Mouse (Mus musculus) liver, adult 2 months (tissue): Measurements from ENCODE around the gene Pitpnb. TPM values are rescaled to one million over a fixed set of nuclear protein-coding genes. Genes with fewer than 3 reads are reported as not detected.

Experiments
- DNase-seq: peaks from one replicate; pipeline ENCODE4 v3.0.0-alpha.2; 2011; ENCODE audit warnings: low read depth, low spot score; ENCODE audit errors: extremely low read depth
- H3K27ac ChIP-seq: fragments of 200-500 bp; replicated peaks from 2 replicates; pipeline ENCODE4 v1.5.1; 2012; ENCODE audit warnings: low read depth, mild to moderate bottlenecking, control low read depth, inconsistent platforms, low read length; ENCODE audit not compliant: insufficient read depth
- H3K27me3 ChIP-seq: fragments of 200-500 bp; 2 replicates; pipeline ENCODE4 v1.6.1; 2012; ENCODE audit warnings: mild to moderate bottlenecking, moderate library complexity, low read length, inconsistent platforms; ENCODE audit not compliant: control insufficient read depth, insufficient read depth
- H3K36me3 ChIP-seq: fragments of 200-500 bp; 2 replicates; pipeline ENCODE4 v1.6.1; 2012; ENCODE audit warnings: low read length, inconsistent platforms; ENCODE audit not compliant: control insufficient read depth, insufficient read depth
- H3K4me1 ChIP-seq: fragments of 200-500 bp; 2 replicates; pipeline ENCODE4 v1.6.1; 2011; ENCODE audit warnings: low read length; ENCODE audit not compliant: control insufficient read depth, insufficient read depth
- H3K4me3 ChIP-seq: fragments of 200-500 bp; 2 replicates; pipeline ENCODE4 v1.5.1; 2011; ENCODE audit warnings: low read depth, mild to moderate bottlenecking, control low read depth, low read length, moderate library complexity; ENCODE audit not compliant: insufficient read depth
- H3K79me2 ChIP-seq: fragments of 200-500 bp; 2 replicates; pipeline ENCODE4 v1.6.1; 2012; ENCODE audit warnings: inconsistent platforms, mild to moderate bottlenecking, low read length, moderate library complexity; ENCODE audit not compliant: control insufficient read depth, insufficient read depth
- H3K9ac ChIP-seq: fragments of 200-500 bp; 2 replicates; pipeline ENCODE4 v1.6.1; 2012; ENCODE audit warnings: low read depth, mild to moderate bottlenecking, control low read depth, inconsistent platforms, low read length
- CTCF ChIP-seq: fragments of 200-500 bp; IDR thresholded peaks from 2 replicates; pipeline ENCODE4 v1.5.1; 2011; ENCODE audit warnings: low read depth, low read length, control low read depth
- POLR2A ChIP-seq: fragments of 200-500 bp; IDR thresholded peaks from 2 replicates; pipeline ENCODE4 v1.6.1; 2011; ENCODE audit warnings: low read length, control low read depth; ENCODE audit not compliant: insufficient read depth; ENCODE audit errors: extremely low read depth
- WGBS: fragments of 180-500 bp; shearing (Covaris S2); methylation state at CpG from one replicate; pipeline ENCODE4 v1.1.7; 2018; 5-methylcytosine and 5-hydroxymethylcytosine counted together
- polyA plus RNA-seq: library from polyadenylated mRNA; depleted of rRNA; stranded (reverse); fragments of >200 nt; gene quantifications from 2 replicates; pipeline ENCODE4 v1.2.3, GENCODE M21; 2012
- total RNA-seq: library from RNA; depleted of rRNA; stranded (reverse); fragments of >200 nt; gene quantifications from 2 replicates; pipeline ENCODE4 v1.2.3, GENCODE M21; 2014

Gene Pitpnb
- total and polyA plus RNA-seq, 2 experiments: 19.3 to 48.6 TPM

DNA sequence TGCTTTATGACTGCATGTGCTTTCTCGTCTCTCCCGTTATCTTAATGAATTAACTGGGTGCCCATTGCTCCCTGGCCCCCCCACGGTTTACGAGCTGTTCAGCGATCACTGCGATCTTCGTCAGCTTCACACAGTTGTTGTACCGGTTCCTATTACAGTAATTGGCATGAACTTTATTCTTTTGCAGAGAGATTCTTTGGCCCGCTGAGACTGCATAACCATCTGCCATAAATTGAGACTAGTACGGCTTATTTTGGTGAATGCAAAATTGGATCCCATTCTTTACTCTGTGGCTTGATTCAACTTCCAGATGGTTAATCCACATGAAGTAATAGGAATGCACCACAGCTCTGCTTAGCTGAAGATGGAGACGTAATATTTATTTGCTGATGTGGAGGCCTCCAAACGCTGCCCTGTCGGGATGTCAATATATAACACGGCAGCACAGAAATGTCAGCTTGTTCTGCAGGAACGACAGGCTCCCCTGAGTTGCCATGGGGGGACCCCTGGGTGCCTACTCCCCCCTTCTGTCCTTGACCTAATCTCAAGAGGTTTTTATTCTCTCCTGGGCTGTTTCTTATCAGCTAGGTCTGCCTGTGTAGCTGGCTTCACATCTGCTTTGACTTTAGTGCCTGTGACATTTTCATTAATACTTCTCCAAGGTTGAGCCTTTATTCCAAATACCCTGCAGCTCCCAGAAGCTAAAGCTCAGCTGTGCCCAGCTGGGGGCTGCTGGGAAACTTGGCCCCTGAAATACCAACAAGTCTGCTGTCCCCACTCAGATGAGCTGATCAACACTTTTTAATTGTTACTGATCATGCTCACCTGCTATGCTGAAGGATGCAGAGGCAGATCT is 63.9 kb downstream of the Pitpnb start:
- Histone ChIP-seq H3K4me3 (no peak overlapping the region), H3K27ac (no peak overlapping the region), H3K79me2 (no peaks in the 10 kb centered on the region), H3K27me3 (no peaks in the 10 kb centered on the region), H3K4me1 (no peaks in the 10 kb centered on the region), H3K36me3 (no peaks in the 10 kb centered on the region), H3K9ac (no peak overlapping the region)
- WGBS: 37% methylated on average over 15 of the region's 15 CpGs
- DNase-seq: no peak
- TF ChIP-seq POLR2A: no peak
- no peak for TF ChIP-seq CTCF

DNA sequence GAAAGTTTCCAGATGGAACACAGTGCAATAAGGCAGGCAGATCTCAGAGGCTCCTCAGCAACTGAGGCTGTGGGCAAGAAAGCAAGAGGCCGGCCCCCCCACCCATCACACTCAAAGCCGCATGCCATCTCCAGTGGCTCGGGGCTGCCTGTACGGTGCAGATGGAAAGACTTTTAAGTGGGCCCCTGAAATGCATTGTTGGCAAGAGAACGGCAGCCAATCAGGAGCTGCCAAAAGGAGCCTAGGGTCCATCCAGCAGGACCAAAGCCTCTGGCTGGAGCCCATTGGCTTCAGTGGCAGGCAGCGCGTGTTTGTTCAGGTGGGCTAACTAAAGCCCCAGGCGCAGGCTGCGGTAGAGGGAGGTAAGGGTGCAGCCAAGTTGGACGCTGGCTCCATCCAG is 65.2 kb downstream of the Pitpnb start:
- no peak for DNase-seq
- Histone ChIP-seq H3K4me1 (no peaks in the 10 kb centered on the region), H3K79me2 (no peaks in the 10 kb centered on the region), H3K27me3 (no peaks in the 10 kb centered on the region), H3K4me3 (no peak overlapping the region), H3K27ac (no peak overlapping the region), H3K36me3 (no peaks in the 10 kb centered on the region), H3K9ac (no peak overlapping the region)
- TF ChIP-seq POLR2A: no peak
- no peak for TF ChIP-seq CTCF
- 66% methylated on average over 10 of the region's 10 CpGs for WGBS

DNA sequence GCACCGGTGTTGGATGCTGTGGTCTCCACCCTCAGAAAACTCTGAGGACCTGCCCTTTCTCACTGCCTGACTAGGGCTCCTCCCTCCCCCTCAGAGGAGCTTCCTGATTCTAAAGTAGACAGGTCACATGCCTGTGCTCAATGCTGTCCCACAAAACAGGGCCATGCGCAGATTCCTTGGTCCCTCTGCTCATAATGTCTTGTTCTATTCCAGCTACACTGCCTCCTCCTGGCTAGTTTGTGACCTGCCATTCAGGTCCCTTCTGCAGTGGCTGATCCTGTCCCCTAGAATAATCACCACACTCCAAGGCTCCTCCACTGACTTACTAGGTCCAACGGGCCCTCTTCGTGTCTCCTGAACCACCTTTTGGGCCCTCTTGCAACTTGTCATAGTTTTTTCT is 65.6 kb downstream of the Pitpnb start:
- Histone ChIP-seq H3K79me2 (no peaks in the 10 kb centered on the region), H3K36me3 (no peaks in the 10 kb centered on the region), H3K27ac (no peak overlapping the region), H3K4me3 (no peak overlapping the region), H3K4me1 (no peaks in the 10 kb centered on the region), H3K9ac (no peak overlapping the region), H3K27me3 (no peaks in the 10 kb centered on the region)
- no peak for DNase-seq
- TF ChIP-seq POLR2A (no peak), CTCF (no peak)
- WGBS: 73% methylated on average over 4 of the region's 4 CpGs

DNA sequence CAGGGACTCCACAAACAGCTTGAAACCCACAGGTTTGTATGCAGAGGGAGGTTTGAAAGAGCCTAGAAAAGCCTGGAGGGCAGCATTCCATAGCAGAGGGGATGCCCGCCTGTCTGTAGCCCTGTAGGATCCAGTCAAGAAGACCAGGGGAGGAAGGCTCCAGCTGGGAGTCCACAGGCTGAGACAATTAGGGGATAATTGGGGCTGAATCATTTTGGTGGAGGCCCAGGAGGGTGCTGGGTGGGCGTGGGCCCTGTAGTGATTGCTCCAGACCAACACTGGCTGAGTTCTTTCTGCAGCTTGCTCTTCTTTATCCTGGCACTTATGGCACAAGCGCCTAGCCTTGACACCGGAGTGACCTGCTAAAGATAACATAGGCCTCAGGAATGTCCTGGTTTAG is 67.9 kb downstream of the Pitpnb start:
- Histone ChIP-seq H3K4me1 (no peaks in the 10 kb centered on the region), H3K79me2 (no peaks in the 10 kb centered on the region), H3K9ac (no peak overlapping the region), H3K4me3 (no peak overlapping the region), H3K36me3 (no peaks in the 10 kb centered on the region), H3K27ac (no peak overlapping the region), H3K27me3 (no peaks in the 10 kb centered on the region)
- TF ChIP-seq CTCF (no peak), POLR2A (no peak)
- no peak for DNase-seq
- WGBS: 50% methylated on average over 4 of the region's 4 CpGs

DNA sequence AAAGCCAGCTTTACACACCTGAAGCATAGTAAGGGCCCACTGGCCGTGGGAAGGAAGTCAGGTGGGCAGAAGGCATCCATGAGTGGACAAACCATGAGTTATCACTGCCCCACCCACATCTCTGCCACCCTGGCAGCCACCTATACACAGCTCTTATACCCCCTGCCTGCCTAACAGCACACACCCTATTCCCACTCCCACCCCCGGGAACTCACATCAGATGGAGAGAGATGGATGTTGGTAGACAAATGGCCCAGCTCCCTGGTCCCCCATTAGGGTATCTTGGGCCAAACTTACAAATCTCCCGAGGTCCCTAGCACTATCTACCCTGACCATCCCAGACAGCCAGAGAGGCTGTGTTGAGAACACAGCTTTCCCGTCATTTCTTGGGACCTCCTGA is 68.7 kb downstream of the Pitpnb start:
- Histone ChIP-seq H3K4me1 (no peaks in the 10 kb centered on the region), H3K27ac (no peak overlapping the region), H3K79me2 (no peaks in the 10 kb centered on the region), H3K27me3 (no peaks in the 10 kb centered on the region), H3K36me3 (no peaks in the 10 kb centered on the region), H3K9ac (no peak overlapping the region), H3K4me3 (no peak overlapping the region)
- TF ChIP-seq POLR2A (no peak), CTCF (no peak)
- no peak for DNase-seq
- 75% methylated on average over 4 of the region's 4 CpGs for WGBS

DNA sequence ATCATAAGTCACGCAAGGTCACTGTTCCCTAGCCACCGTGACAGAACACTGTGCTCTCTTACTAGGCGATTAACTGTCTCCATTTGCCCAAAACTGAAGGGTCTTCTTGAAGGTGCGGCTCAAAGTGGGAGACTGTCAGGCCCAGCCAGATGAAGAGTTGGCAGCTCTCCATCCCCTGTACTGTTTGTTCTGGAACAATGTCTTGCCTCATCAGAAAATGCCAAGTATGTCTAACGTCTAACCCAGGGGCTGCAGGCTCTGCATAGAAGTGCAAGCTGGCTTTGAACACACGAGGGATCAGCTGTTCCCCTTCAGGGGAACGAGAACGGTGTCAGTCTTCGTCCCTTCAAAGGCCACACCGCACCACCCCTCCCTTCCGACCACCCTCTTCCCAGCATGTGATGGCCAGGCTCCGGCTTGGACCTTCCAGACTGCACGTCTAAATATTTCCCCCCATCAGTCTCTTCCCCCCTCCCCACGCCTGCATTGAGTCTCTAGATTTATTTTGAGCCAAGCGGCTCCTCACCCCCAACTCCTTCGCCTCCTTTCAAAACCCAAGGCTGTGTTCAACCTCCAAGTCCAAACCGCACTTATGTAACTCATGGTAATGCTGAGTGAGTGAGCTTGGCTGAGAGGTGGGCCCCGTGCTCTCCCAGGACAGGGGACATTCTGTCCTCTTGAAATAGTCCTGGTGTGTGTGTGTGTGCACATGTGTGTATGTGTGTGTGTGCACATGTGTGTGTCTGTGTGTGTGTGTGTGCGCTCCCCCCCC is 71.5 kb downstream of the Pitpnb start:
- H3K9ac ChIP-seq: no peak overlapping the region
- no peak overlapping the region for H3K4me3 ChIP-seq
- H3K27me3 ChIP-seq: no peaks in the 10 kb centered on the region
- WGBS: 84% methylated on average over 19 of the region's 19 CpGs
- TF ChIP-seq POLR2A (no peak), CTCF (no peak)
- no peaks in the 10 kb centered on the region for H3K4me1 ChIP-seq
- H3K36me3 ChIP-seq: no peaks in the 10 kb centered on the region
- H3K27ac ChIP-seq: no peak overlapping the region
- no peak for DNase-seq
- no peaks in the 10 kb centered on the region for H3K79me2 ChIP-seq
